Mouse (Mus musculus): ENCODE measurements around the gene Tstd1. TPM values are rescaled to one million over a fixed set of nuclear protein-coding genes. Genes with fewer than 3 reads are reported as not detected.

Gene Tstd1
- polyA plus RNA-seq, 1 experiment from 2014 or later, result 7.1 TPM

DNA sequence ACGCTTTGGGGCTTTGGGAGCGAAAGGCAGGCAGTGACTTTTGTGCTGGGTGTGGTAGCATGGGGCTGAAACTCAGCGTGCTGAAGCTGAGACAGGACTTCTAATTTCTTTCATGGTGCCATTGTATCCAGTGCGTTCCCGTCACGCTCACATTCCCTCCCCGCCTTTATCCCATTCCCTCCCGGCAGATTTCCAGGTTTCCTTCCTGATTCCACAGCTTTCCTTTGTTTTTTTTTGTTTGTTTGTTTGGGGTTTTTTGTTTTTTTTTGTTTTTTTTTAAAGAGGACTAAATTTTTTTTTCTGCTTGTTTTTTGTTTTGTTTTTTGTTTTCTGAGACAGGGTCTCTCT, 23.7 kb downstream of the Tstd1 start:
- peak; percentile 40 for DNase-seq (ENCODE audit: low spot score)
- H3K27ac ChIP-seq (ENCODE audit: low read length), result peak overlapping the region; percentile 95
- peaks cover 13% of the 10 kb centered on the region for H3K4me1 ChIP-seq (ENCODE audit: insufficient read depth, low read depth, low read length)
- H3K27me3 ChIP-seq (replicated peaks; ENCODE audit: insufficient read depth, low read length), result no peaks in the 10 kb centered on the region
- 40% methylated on average over 8 of the region's 8 CpGs for WGBS
- H3K9me3 ChIP-seq (ENCODE audit: low read length), result no peaks in the 10 kb centered on the region
- H3K4me3 ChIP-seq (ENCODE audit: low read depth, low read length), result 0 out of 2 replicates have a peak overlapping the region, but pooled peaks have one; percentile 15
- no peaks in the 10 kb centered on the region for H3K36me3 ChIP-seq (ENCODE audit: insufficient read depth, low read length)
- peak overlapping the region; percentile 72 for H3K4me2 ChIP-seq (replicated peaks; ENCODE audit: low read depth, low read length)
- ATAC-seq, result no peak
- H3K9ac ChIP-seq (replicated peaks; ENCODE audit: low read depth), result no peak overlapping the region
- TF ChIP-seq EP300 (IDR thresholded peaks at IDR 0.05), result no peak; the same call in 1 of the 2 replicates
- TF ChIP-seq CTCF (IDR thresholded peaks at IDR 0.05), result no peak

DNA sequence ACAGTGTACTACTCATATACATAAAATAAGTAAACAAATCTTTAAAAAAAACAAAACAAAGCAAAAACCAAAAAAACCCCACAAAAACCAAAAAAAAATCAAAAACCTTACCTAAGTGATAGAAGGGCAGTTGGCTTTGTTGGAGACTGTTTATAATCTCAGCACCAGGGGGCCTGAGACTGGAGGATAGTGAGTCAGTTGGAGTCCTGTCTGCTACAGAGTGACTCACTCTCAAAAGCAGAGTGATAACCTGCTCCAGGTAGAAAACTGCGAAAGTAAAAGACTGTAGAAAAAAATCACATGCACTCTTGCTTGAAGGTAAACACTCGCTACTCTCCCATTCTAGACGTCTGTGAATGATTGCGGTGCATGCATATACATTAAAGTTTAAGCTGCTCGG, 26.4 kb downstream of the Tstd1 start:
- no peak for ATAC-seq
- Histone ChIP-seq H3K36me3 (ENCODE audit: insufficient read depth, low read length) (no peaks in the 10 kb centered on the region), H3K9ac (replicated peaks; ENCODE audit: low read depth) (no peak overlapping the region), H3K9me3 (ENCODE audit: low read length) (no peaks in the 10 kb centered on the region), H3K27me3 (replicated peaks; ENCODE audit: insufficient read depth, low read length) (no peaks in the 10 kb centered on the region), H3K4me3 (ENCODE audit: low read depth, low read length) (no peak overlapping the region), H3K4me1 (ENCODE audit: insufficient read depth, low read depth, low read length) (peaks cover 8% of the 10 kb centered on the region), H3K4me2 (replicated peaks; ENCODE audit: low read depth, low read length) (no peak overlapping the region), H3K27ac (ENCODE audit: low read length) (no peak overlapping the region)
- whole genome bisulfite sequencing, result 48% methylated on average over 5 of the region's 5 CpGs
- no peak for TF ChIP-seq EP300 (IDR thresholded peaks at IDR 0.05)
- peak; percentile 30 for TF ChIP-seq CTCF (IDR thresholded peaks at IDR 0.05)
- no peak for DNase-seq (ENCODE audit: low spot score)

GRCm38 (mm10) chr1:171446854-171447253, 28.2 kb downstream of the Tstd1 start:
- peaks cover 8% of the 10 kb centered on the region; the same call in 1 of the 2 replicates for H3K4me1 ChIP-seq (ENCODE audit: insufficient read depth, low read depth, low read length)
- H3K4me2 ChIP-seq (replicated peaks; ENCODE audit: low read depth, low read length), result peak overlapping the region; percentile 14; the same call in 1 of the 2 replicates
- H3K36me3 ChIP-seq (ENCODE audit: insufficient read depth, low read length), result no peaks in the 10 kb centered on the region
- no peak overlapping the region for H3K9ac ChIP-seq (replicated peaks; ENCODE audit: low read depth)
- DNase-seq (ENCODE audit: low spot score) (peak; percentile 62), ATAC-seq (peak; percentile 49; the same call in 1 of the 2 replicates)
- no peaks in the 10 kb centered on the region for H3K9me3 ChIP-seq (ENCODE audit: low read length)
- no peak; the same call in 1 of the 2 replicates for TF ChIP-seq EP300 (IDR thresholded peaks at IDR 0.05)
- TF ChIP-seq CTCF (IDR thresholded peaks at IDR 0.05), result no peak
- no peaks in the 10 kb centered on the region for H3K27me3 ChIP-seq (replicated peaks; ENCODE audit: insufficient read depth, low read length)
- 30% methylated on average over 7 of the region's 7 CpGs for WGBS
- H3K4me3 ChIP-seq (ENCODE audit: low read depth, low read length), result no peak overlapping the region
- H3K27ac ChIP-seq (ENCODE audit: low read length), result 0 out of 2 replicates have a peak overlapping the region, but pooled peaks have one; percentile 32

GRCm38 (mm10) chr1:171447692-171448091, 29.0 kb downstream of the Tstd1 start:
- H3K27me3 ChIP-seq (replicated peaks; ENCODE audit: insufficient read depth, low read length), result no peaks in the 10 kb centered on the region
- TF ChIP-seq CTCF (IDR thresholded peaks at IDR 0.05) (no peak), EP300 (IDR thresholded peaks at IDR 0.05) (no peak)
- no peaks in the 10 kb centered on the region for H3K36me3 ChIP-seq (ENCODE audit: insufficient read depth, low read length)
- H3K27ac ChIP-seq (ENCODE audit: low read length), result peak overlapping the region; percentile 4; the same call in 1 of the 2 replicates
- H3K9ac ChIP-seq (replicated peaks; ENCODE audit: low read depth), result peak overlapping the region; percentile 5; the same call in 1 of the 2 replicates
- DNase-seq (ENCODE audit: low spot score) (no peak), ATAC-seq (no peak)
- H3K4me2 ChIP-seq (replicated peaks; ENCODE audit: low read depth, low read length), result peak overlapping the region; percentile 14; the same call in 1 of the 2 replicates
- H3K4me1 ChIP-seq (ENCODE audit: insufficient read depth, low read depth, low read length), result peaks cover 8% of the 10 kb centered on the region; the same call in 1 of the 2 replicates
- no peaks in the 10 kb centered on the region for H3K9me3 ChIP-seq (ENCODE audit: low read length)
- WGBS, result 10% methylated on average over 10 of the region's 10 CpGs
- no peak overlapping the region for H3K4me3 ChIP-seq (ENCODE audit: low read depth, low read length)

GRCm38 (mm10) chr1:171450062-171450461, 31.4 kb downstream of the Tstd1 start:
- H3K9ac ChIP-seq (replicated peaks; ENCODE audit: low read depth), result no peak overlapping the region
- TF ChIP-seq CTCF (IDR thresholded peaks at IDR 0.05), result no peak
- no peak for TF ChIP-seq EP300 (IDR thresholded peaks at IDR 0.05)
- peaks cover 8% of the 10 kb centered on the region; the same call in 1 of the 2 replicates for H3K4me1 ChIP-seq (ENCODE audit: insufficient read depth, low read depth, low read length)
- H3K4me2 ChIP-seq (replicated peaks; ENCODE audit: low read depth, low read length), result no peak overlapping the region
- no peak overlapping the region for H3K27ac ChIP-seq (ENCODE audit: low read length)
- H3K36me3 ChIP-seq (ENCODE audit: insufficient read depth, low read length), result no peaks in the 10 kb centered on the region
- no peaks in the 10 kb centered on the region for H3K27me3 ChIP-seq (replicated peaks; ENCODE audit: insufficient read depth, low read length)
- DNase-seq (ENCODE audit: low spot score), result no peak
- ATAC-seq, result no peak
- H3K9me3 ChIP-seq (ENCODE audit: low read length), result no peaks in the 10 kb centered on the region
- 57% methylated on average over 11 of the region's 11 CpGs for WGBS
- no peak overlapping the region for H3K4me3 ChIP-seq (ENCODE audit: low read depth, low read length)

- H3K27ac ChIP-seq (ENCODE audit: low read length), result no peak overlapping the region
- H3K27me3 ChIP-seq (replicated peaks; ENCODE audit: insufficient read depth, low read length), result no peaks in the 10 kb centered on the region
- DNase-seq (ENCODE audit: low spot score) (no peak), ATAC-seq (no peak)
- H3K4me3 ChIP-seq (ENCODE audit: low read depth, low read length), result no peak overlapping the region
- WGBS, result 56% methylated on average over 10 of the region's 10 CpGs
- H3K4me2 ChIP-seq (replicated peaks; ENCODE audit: low read depth, low read length), result no peak overlapping the region
- H3K9me3 ChIP-seq (ENCODE audit: low read length), result no peaks in the 10 kb centered on the region
- H3K36me3 ChIP-seq (ENCODE audit: insufficient read depth, low read length), result no peaks in the 10 kb centered on the region
- no peak overlapping the region for H3K9ac ChIP-seq (replicated peaks; ENCODE audit: low read depth)
- no peak for TF ChIP-seq CTCF (IDR thresholded peaks at IDR 0.05)
- no peak for TF ChIP-seq EP300 (IDR thresholded peaks at IDR 0.05)
- H3K4me1 ChIP-seq (ENCODE audit: insufficient read depth, low read depth, low read length), result peaks cover 8% of the 10 kb centered on the region; the same call in 1 of the 2 replicates
Observed at GRCm38 (mm10) chr1:171451001-171451400, 32.3 kb downstream of the Tstd1 start.

Measured in lung, postnatal 0 days (tissue).